Mouse (Mus musculus) cerebellum, postnatal 25 days (tissue): ENCODE measurements at regions not wholly inside any gene's neighbourhood (a gene's known extent, or its start where the extent isn't known, plus 50 kb on each side); places are given as distances from the start of the nearest gene placed in this dataset.

ENCODE experiments used
- DNase-seq, 2 experiments: peaks; one replicate each; pipeline ENCODE4 v3.0.0; 2021; ENCODE audit warnings: mixed read lengths in 2 of 2

DNA sequence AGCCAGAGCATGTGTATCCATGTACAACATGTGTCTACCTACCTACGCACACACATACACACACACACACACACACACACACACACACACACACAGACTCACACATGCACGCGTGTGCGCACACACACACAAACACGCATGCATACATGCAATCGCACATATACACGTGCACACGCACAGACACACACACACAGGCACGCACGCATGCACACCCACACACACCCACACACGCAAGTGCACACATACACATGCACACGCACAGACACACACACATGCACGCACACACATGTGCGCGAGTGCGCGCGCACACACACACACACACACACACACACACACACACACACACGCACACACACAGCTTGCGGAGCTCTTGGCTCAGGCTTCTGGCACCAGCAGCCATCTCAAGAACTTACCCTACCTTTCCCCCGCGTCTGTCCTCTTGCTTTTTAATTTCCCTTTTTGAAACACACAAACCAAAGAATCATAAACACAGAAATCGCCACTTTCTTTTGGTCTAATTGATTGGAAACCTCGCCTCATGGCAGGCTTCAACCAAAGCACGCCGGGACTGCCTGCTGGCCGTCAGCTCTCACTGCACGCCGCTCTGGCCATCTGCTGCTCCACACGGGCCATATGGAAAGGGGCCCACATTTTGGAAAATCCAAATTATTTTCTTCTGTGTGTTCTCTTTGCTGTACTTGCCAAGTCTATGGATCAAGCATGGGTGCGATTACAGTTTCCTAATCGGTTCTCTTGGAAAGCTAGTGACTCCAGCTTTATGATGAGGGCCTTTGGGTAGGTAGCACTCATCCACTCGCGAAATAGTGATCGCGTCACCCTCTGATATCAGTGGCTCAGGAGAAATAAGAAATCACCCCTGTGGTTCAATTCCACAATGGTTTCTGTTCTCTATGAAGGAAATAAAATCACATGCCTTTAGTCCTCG lies 127.9 kb upstream of the Gm9833 start:
- peak; percentile 74 to 79 for DNase-seq

DNA sequence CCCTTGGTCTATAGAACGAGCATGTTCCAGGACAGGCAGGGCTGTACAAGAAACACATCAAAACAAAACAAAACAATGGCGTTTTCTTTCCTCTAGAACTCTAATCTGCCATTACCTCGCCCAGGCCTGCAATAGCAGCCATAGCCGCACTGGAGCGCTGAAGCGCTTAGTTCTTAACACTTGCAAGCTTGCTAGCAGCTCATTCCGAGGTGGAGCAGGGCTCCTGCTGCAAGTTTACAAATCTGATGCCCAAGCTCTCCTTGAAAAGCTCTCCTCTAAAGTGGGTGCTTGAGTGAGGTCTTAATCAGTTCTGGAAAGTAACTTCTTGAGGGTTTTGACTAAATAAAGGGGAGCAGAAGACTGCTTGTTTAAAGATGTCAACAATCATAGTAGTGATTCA lies 127.2 kb upstream of the Gm9833 start:
- peak; percentile 39 to 62 for DNase-seq
